Mouse (Mus musculus) liver, embryonic 13.5 days (tissue): ENCODE results near the gene Gm17662. TPM values are rescaled to one million over a fixed set of nuclear protein-coding genes. Genes with fewer than 3 reads are reported as not detected.

Source experiments
- ATAC-seq: fragments of 200-750 bp; cut with Nextera tagmentation; 2 replicates; pipeline ENCODE4 v1.8.0; 2017; ENCODE audit warnings: low read depth, mild to moderate bottlenecking, moderate number of reproducible peaks, moderate library complexity
- DNase-seq: peaks from one replicate; pipeline ENCODE4 v3.0.0; 2022
- H3K27ac ChIP-seq: fragments of 300-500 bp; sonication (generic); 2 replicates; pipeline ENCODE4 v1.5.1; 2015; ENCODE audit warnings: moderate library complexity, mild to moderate bottlenecking, inconsistent platforms
- H3K27me3 ChIP-seq: fragments of 300-500 bp; sonication (generic); 2 replicates; pipeline ENCODE4 v1.6.1; 2015; ENCODE audit warnings: mild to moderate bottlenecking, inconsistent platforms
- H3K36me3 ChIP-seq: fragments of 300-500 bp; sonication (generic); 2 replicates; pipeline ENCODE4 v1.6.1; 2015; ENCODE audit warnings: mild to moderate bottlenecking, inconsistent platforms
- H3K4me1 ChIP-seq: fragments of 300-500 bp; sonication (generic); replicated peaks from 2 replicates; pipeline ENCODE4 v1.6.1; 2015; ENCODE audit warnings: inconsistent platforms
- H3K4me2 ChIP-seq: fragments of 300-500 bp; sonication (generic); 2 replicates; pipeline ENCODE4 v1.6.1; 2015; ENCODE audit warnings: inconsistent platforms, mild to moderate bottlenecking, moderate library complexity
- H3K4me3 ChIP-seq: fragments of 300-500 bp; sonication (generic); replicated peaks from 2 replicates; pipeline ENCODE4 v1.5.1; 2015; ENCODE audit warnings: mild to moderate bottlenecking, inconsistent platforms
- H3K9ac ChIP-seq: fragments of 300-500 bp; sonication (generic); 2 replicates; pipeline ENCODE4 v1.6.1; 2015; ENCODE audit warnings: mild to moderate bottlenecking, inconsistent platforms
- H3K9me3 ChIP-seq: fragments of 300-500 bp; sonication (generic); replicated peaks from 2 replicates; pipeline ENCODE4 v1.6.1; 2016; ENCODE audit warnings: inconsistent platforms
- WGBS: fragments of 180-500 bp; shearing (Covaris S2); methylation state at CpG from one replicate; pipeline ENCODE4 v1.1.7; 2015; ENCODE audit not compliant: insufficient replicate concordance; 5-methylcytosine and 5-hydroxymethylcytosine counted together
- polyA plus RNA-seq: library from polyadenylated mRNA; unstranded; fragments of >200 nt; fragmentation: Nextera tagmentation; extraction: Ambion mirVana; gene quantifications from 2 replicates; pipeline ENCODE4 v1.2.1, GENCODE M21; 2015

The Gm17662 gene
- polyA plus RNA-seq, 1 experiment from 2014 or later, result not detected

- H3K4me2 ChIP-seq, result no peak overlapping the region
- no peak for DNase-seq
- WGBS, result 60% methylated on average over 9 of the region's 9 CpGs
- H3K4me3 ChIP-seq, result no peak overlapping the region
- no peaks in the 10 kb centered on the region for H3K27me3 ChIP-seq
- ATAC-seq, result no peak
- H3K27ac ChIP-seq, result no peak overlapping the region
- no peaks in the 10 kb centered on the region for H3K9me3 ChIP-seq
- H3K9ac ChIP-seq, result no peak overlapping the region
- H3K36me3 ChIP-seq, result no peaks in the 10 kb centered on the region
- H3K4me1 ChIP-seq, result no peaks in the 10 kb centered on the region
Observed at GRCm38 (mm10) chr4:104888499-104889262, 31.6 kb downstream of the Gm17662 start.

DNA sequence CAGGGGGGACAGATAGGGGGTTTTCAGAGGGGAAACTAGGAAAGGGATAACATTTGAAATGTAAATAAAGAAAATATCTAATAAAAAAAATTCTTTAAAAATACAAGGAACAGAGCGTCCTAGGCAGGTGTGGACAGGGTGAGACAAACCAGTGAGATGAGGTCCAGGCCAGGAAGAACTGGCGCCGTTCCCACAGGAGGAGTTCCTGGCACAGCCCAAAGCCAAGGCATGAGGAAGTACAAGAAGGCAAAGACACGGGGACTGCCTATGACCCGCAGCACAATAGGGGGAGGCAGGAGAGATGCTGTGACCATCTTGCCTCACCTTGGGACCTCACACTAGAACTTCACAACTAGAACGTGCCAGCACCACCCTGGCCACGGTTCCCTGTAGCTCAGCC lies 34.6 kb downstream of the Gm17662 start:
- H3K4me1 ChIP-seq, result no peaks in the 10 kb centered on the region
- 62% methylated on average over 7 of the region's 7 CpGs for WGBS
- ATAC-seq, result no peak
- no peak overlapping the region for H3K4me3 ChIP-seq
- no peaks in the 10 kb centered on the region for H3K9me3 ChIP-seq
- no peak overlapping the region for H3K4me2 ChIP-seq
- no peaks in the 10 kb centered on the region for H3K27me3 ChIP-seq
- no peaks in the 10 kb centered on the region for H3K36me3 ChIP-seq
- no peak overlapping the region for H3K27ac ChIP-seq
- H3K9ac ChIP-seq, result no peak overlapping the region
- DNase-seq, result no peak

- 67% methylated on average over 5 of the region's 5 CpGs for WGBS
- Histone ChIP-seq H3K4me2 (no peak overlapping the region), H3K4me3 (no peak overlapping the region), H3K27me3 (no peaks in the 10 kb centered on the region), H3K9me3 (no peaks in the 10 kb centered on the region), H3K9ac (no peak overlapping the region), H3K4me1 (no peaks in the 10 kb centered on the region), H3K36me3 (no peaks in the 10 kb centered on the region), H3K27ac (no peak overlapping the region)
- no peak for DNase-seq
- ATAC-seq, result no peak
Observed at GRCm38 (mm10) chr4:104893588-104893987, 36.5 kb downstream of the Gm17662 start.

GRCm38 (mm10) chr4:104894004-104894734 lies 37.0 kb downstream of the Gm17662 start:
- no peak overlapping the region for H3K4me3 ChIP-seq
- no peak overlapping the region for H3K27ac ChIP-seq
- H3K9me3 ChIP-seq, result no peaks in the 10 kb centered on the region
- no peaks in the 10 kb centered on the region for H3K36me3 ChIP-seq
- H3K9ac ChIP-seq, result no peak overlapping the region
- DNase-seq (no peak), ATAC-seq (no peak)
- H3K4me1 ChIP-seq, result no peaks in the 10 kb centered on the region
- H3K4me2 ChIP-seq, result no peak overlapping the region
- 48% methylated on average over 13 of the region's 13 CpGs for WGBS
- H3K27me3 ChIP-seq, result no peaks in the 10 kb centered on the region

- Histone ChIP-seq H3K4me1 (no peaks in the 10 kb centered on the region), H3K27ac (no peak overlapping the region), H3K9me3 (no peaks in the 10 kb centered on the region), H3K27me3 (no peaks in the 10 kb centered on the region), H3K4me2 (no peak overlapping the region), H3K4me3 (no peak overlapping the region), H3K36me3 (no peaks in the 10 kb centered on the region), H3K9ac (no peak overlapping the region)
- no peak for ATAC-seq
- no peak for DNase-seq
- 54% methylated on average over 2 of the region's 2 CpGs for WGBS
Observed at GRCm38 (mm10) chr4:104902836-104903235, 45.7 kb downstream of the Gm17662 start.

DNA sequence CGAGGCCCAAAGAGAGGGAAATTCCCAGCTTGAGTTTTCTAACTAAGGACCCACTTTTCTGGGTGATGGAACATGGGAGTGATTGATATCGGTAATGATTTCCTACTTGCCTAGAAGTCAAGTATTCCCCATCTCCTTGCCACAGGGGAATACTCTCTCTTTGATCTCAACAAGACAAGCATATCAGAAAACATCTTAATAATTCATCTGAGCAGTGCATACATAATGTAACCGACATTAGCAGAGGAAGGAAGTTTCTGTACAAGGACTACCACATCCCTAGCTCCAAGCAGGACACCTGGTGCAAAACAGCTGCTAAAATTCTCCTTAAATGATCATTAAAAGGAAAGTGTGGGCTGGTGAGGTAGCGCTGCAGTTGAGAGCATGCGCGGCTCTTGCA lies 47.9 kb downstream of the Gm17662 start:
- ATAC-seq (no peak), DNase-seq (no peak)
- H3K9me3 ChIP-seq, result no peaks in the 10 kb centered on the region
- H3K9ac ChIP-seq, result no peak overlapping the region
- no peaks in the 10 kb centered on the region for H3K36me3 ChIP-seq
- 74% methylated on average over 6 of the region's 6 CpGs for WGBS
- no peak overlapping the region for H3K27ac ChIP-seq
- H3K4me1 ChIP-seq, result no peaks in the 10 kb centered on the region
- H3K27me3 ChIP-seq, result no peaks in the 10 kb centered on the region
- H3K4me2 ChIP-seq, result no peak overlapping the region
- H3K4me3 ChIP-seq, result no peak overlapping the region

Other genes with a start within 250 kb of the Gm17662 start
- gene C8b, start 91.0 kb upstream of the Gm17662 start, polyA plus RNA-seq, result 12.5 and 15.3 TPM in 2 replicates
- gene C8a, start 19.1 kb downstream of the Gm17662 start, polyA plus RNA-seq, result 7.2 and 7.5 TPM in 2 replicates
- gene Fyb2, start 56.1 kb downstream of the Gm17662 start, polyA plus RNA-seq, result 0.07 and 0.08 TPM in 2 replicates